ENCODE assay signal across 15 mouse cellular contexts in genomic region chr1:42877264-42877663, GRCm38 (mm10). TPM values are rescaled to one million over a fixed set of nuclear protein-coding genes. Genes with fewer than 3 reads are reported as not detected.
DNase-seq lines count a peak whose midpoint lies in the region; ATAC-seq and TF ChIP-seq lines count a peak whose summit lies in the region.
"Had no signal": no experiment of that assay in that cellular context is flagged by ENCODE, and none has a peak within 500 bp of the region (broad histone marks: within the 10 kb centered on the region; RNA-seq: fewer than 3 reads in every experiment).

No protein-coding gene starts in this region.

- no peak for DNase-seq in frontal cortex, postnatal 25 days (ENCODE audit: low spot score in 2 of 2)
- peak; percentile 72 for DNase-seq in forebrain, embryonic 14.5 days (ENCODE audit: low spot score)
- peak; percentile 72 for DNase-seq in hindbrain, postnatal 0 days (ENCODE audit: low spot score)
- DNase-seq in neural tube, embryonic 11.5 days (ENCODE audit: low spot score), result peak; percentile 71
- no peak for DNase-seq in left cerebral cortex, adult 18-20 months (ENCODE audit: low spot score in 2 of 2)
- DNase-seq: cerebellum, adult 2 months; heart, adult 18-20 months; heart, postnatal 36 days; kidney, adult 8-10 months; left cerebral cortex, postnatal 4 days had no signal

- H3K36me3 ChIP-seq in forebrain, embryonic 14.5 days (ENCODE audit: control insufficient read depth, insufficient read depth, low read length), result no peaks in the 10 kb centered on the region
- H3K36me3 ChIP-seq in hindbrain, postnatal 0 days (ENCODE audit: insufficient read depth, low read length), result 0 out of 2 replicates have a peak, but pooled peaks cover 3% of the 10 kb centered on the region
- no peaks in the 10 kb centered on the region for H3K36me3 ChIP-seq in neural tube, embryonic 11.5 days (ENCODE audit: control insufficient read depth, insufficient read depth, low read length)
- H3K36me3 ChIP-seq in heart, embryonic 11.5 days (ENCODE audit: control insufficient read depth, insufficient read depth, low read length), result no peaks in the 10 kb centered on the region
- H3K36me3 ChIP-seq: liver, embryonic 15.5 days had no signal

- H3K4me3 ChIP-seq in forebrain, embryonic 14.5 days (ENCODE audit: low read depth, low read length), result no peak overlapping the region
- H3K4me3 ChIP-seq in hindbrain, postnatal 0 days (ENCODE audit: low read length), result 0 out of 2 replicates have a peak overlapping the region, but pooled peaks have one; percentile 2
- H3K4me3 ChIP-seq in neural tube, embryonic 11.5 days (ENCODE audit: low read depth, low read length), result no peak overlapping the region
- no peak overlapping the region for H3K4me3 ChIP-seq in heart, embryonic 11.5 days (ENCODE audit: low read depth, low read length)
- H3K4me3 ChIP-seq: liver, embryonic 15.5 days had no signal

- peak overlapping the region; percentile 30; the same call in 1 of the 2 replicates for H3K9ac ChIP-seq in forebrain, embryonic 14.5 days (ENCODE audit: low read length)
- no peak overlapping the region for H3K9ac ChIP-seq in hindbrain, postnatal 0 days (replicated peaks; ENCODE audit: low read length)
- no peak overlapping the region for H3K9ac ChIP-seq in neural tube, embryonic 11.5 days (ENCODE audit: low read length)
- H3K9ac ChIP-seq in heart, embryonic 11.5 days (ENCODE audit: low read depth, low read length), result no peak overlapping the region
- H3K9ac ChIP-seq: liver, embryonic 15.5 days had no signal

- 49% methylated on average over 10 of the region's 10 CpGs for WGBS in forebrain, embryonic 14.5 days
- 26% methylated on average over 10 of the region's 10 CpGs for WGBS in hindbrain, postnatal 0 days
- WGBS in neural tube, embryonic 11.5 days, result 38% methylated on average over 10 of the region's 10 CpGs
- 81% methylated on average over 10 of the region's 10 CpGs for WGBS in heart, embryonic 11.5 days (ENCODE audit: insufficient replicate concordance)

- H3K27me3 ChIP-seq in forebrain, embryonic 14.5 days (replicated peaks; ENCODE audit: control insufficient read depth, insufficient read depth, low read length), result no peaks in the 10 kb centered on the region
- H3K27me3 ChIP-seq in hindbrain, postnatal 0 days (ENCODE audit: insufficient read depth, low read length), result no peaks in the 10 kb centered on the region
- no peaks in the 10 kb centered on the region for H3K27me3 ChIP-seq in neural tube, embryonic 11.5 days (ENCODE audit: control insufficient read depth, insufficient read depth, low read length)
- H3K27me3 ChIP-seq in heart, embryonic 11.5 days (ENCODE audit: control insufficient read depth, insufficient read depth, low read length), result no peaks in the 10 kb centered on the region
- H3K27me3 ChIP-seq: liver, embryonic 15.5 days had no signal

- peak; percentile 28; the same call in 1 of the 2 replicates for ATAC-seq in frontal cortex, adult (ENCODE audit: low TSS enrichment)
- peak; percentile 86 for ATAC-seq in forebrain, embryonic 14.5 days
- ATAC-seq in hindbrain, postnatal 0 days, result peak; percentile 93
- peak; percentile 92 for ATAC-seq in neural tube, embryonic 11.5 days (ENCODE audit: insufficient read depth, low FRiP score, low TSS enrichment)
- no peak for ATAC-seq in heart, embryonic 11.5 days (replicated peaks; ENCODE audit: insufficient number of reproducible peaks, low FRiP score, low TSS enrichment)
- ATAC-seq in cerebellum, adult (ENCODE audit: insufficient number of reproducible peaks, low FRiP score, low TSS enrichment), result no peak

- H3K27ac ChIP-seq in forebrain, embryonic 14.5 days (ENCODE audit: low read depth, low read length), result peak overlapping the region; percentile 23; the same call in 1 of the 2 replicates
- H3K27ac ChIP-seq in hindbrain, postnatal 0 days, result peak overlapping the region; percentile 18; the same call in 1 of the 2 replicates
- peak overlapping the region; percentile 64 for H3K27ac ChIP-seq in neural tube, embryonic 11.5 days (ENCODE audit: low read depth, low read length)
- no peak overlapping the region for H3K27ac ChIP-seq in heart, embryonic 11.5 days (ENCODE audit: low read depth, low read length)
- H3K27ac ChIP-seq: liver, embryonic 15.5 days; macrophage had no signal

- H3K4me2 ChIP-seq in forebrain, embryonic 14.5 days (ENCODE audit: low read length), result peak overlapping the region; percentile 25
- peak overlapping the region; percentile 38 for H3K4me2 ChIP-seq in hindbrain, postnatal 0 days (ENCODE audit: low read depth, low read length)
- H3K4me2 ChIP-seq in neural tube, embryonic 11.5 days (ENCODE audit: low read depth), result 0 out of 2 replicates have a peak overlapping the region, but pooled peaks have one; percentile 13
- H3K4me2 ChIP-seq in heart, embryonic 11.5 days, result no peak overlapping the region
- H3K4me2 ChIP-seq: liver, embryonic 15.5 days had no signal

- no peak for TF ChIP-seq CTCF in hindbrain, postnatal 0 days (IDR thresholded peaks at IDR 0.05; ENCODE audit: low read depth)

- peaks cover 5% of the 10 kb centered on the region; the same call in 1 of the 2 replicates for H3K4me1 ChIP-seq in forebrain, embryonic 14.5 days (ENCODE audit: control insufficient read depth, insufficient read depth, low read length)
- no peaks in the 10 kb centered on the region for H3K4me1 ChIP-seq in hindbrain, postnatal 0 days (ENCODE audit: insufficient read depth, low read length)
- H3K4me1 ChIP-seq in neural tube, embryonic 11.5 days (ENCODE audit: control insufficient read depth, insufficient read depth, low read length), result 0 out of 2 replicates have a peak, but pooled peaks cover 5% of the 10 kb centered on the region
- H3K4me1 ChIP-seq in heart, embryonic 11.5 days (ENCODE audit: control insufficient read depth, insufficient read depth, low read length), result no peaks in the 10 kb centered on the region; the same call in 1 of the 2 replicates
- H3K4me1 ChIP-seq: liver, embryonic 15.5 days had no signal

- H3K9me3 ChIP-seq in forebrain, embryonic 14.5 days (replicated peaks; ENCODE audit: control insufficient read depth, low read length), result no peaks in the 10 kb centered on the region
- no peaks in the 10 kb centered on the region for H3K9me3 ChIP-seq in hindbrain, postnatal 0 days (ENCODE audit: low read length)
- H3K9me3 ChIP-seq in neural tube, embryonic 11.5 days (ENCODE audit: control insufficient read depth, low read length), result no peaks in the 10 kb centered on the region
- no peaks in the 10 kb centered on the region for H3K9me3 ChIP-seq in heart, embryonic 11.5 days (replicated peaks; ENCODE audit: control insufficient read depth, low read length)
- H3K9me3 ChIP-seq: liver, embryonic 15.5 days had no signal

RNA-seq across cellular contexts. Expression of gene Mrps9, which starts 26.2 kb away (rescaled TPM):
- polyA plus RNA-seq in forebrain, embryonic 14.5 days (2014; fragmentation: Nextera tagmentation; extraction: Ambion mirVana), result 45.4 and 48.0 TPM in 2 replicates
- 21.2 and 27.8 TPM in 2 replicates for total RNA-seq in hindbrain, postnatal 0 days (2014; rRNA removed)
- 33.6 and 36.9 TPM in 2 replicates for polyA plus RNA-seq in hindbrain, postnatal 0 days (2015; fragmentation: Nextera tagmentation; extraction: Ambion mirVana)
- polyA plus RNA-seq in neural tube, embryonic 11.5 days (2014; fragmentation: Nextera tagmentation; extraction: Ambion mirVana), result 54.9 and 58.4 TPM in 2 replicates
- 10 to 100 TPM; 40.4 to 41.4 TPM for total RNA-seq in left cerebral cortex, adult 18-20 months (2021)
- 65.3 and 69.0 TPM in 2 replicates for polyA plus RNA-seq in heart, embryonic 11.5 days (2014; fragmentation: Nextera tagmentation; extraction: Ambion mirVana)

Comparison
In these comparisons a context has a peak if more than half of its experiments do, and no peak if none do; other contexts are left out.
1. ATAC-seq: peak in frontal cortex, adult (single experiment), forebrain, embryonic 14.5 days (single experiment), hindbrain, postnatal 0 days (single experiment) and neural tube, embryonic 11.5 days (single experiment); none in heart, embryonic 11.5 days (single experiment) and cerebellum, adult (single experiment).
2. DNase-seq: peak in forebrain, embryonic 14.5 days (single experiment), hindbrain, postnatal 0 days (single experiment) and neural tube, embryonic 11.5 days (single experiment); none in frontal cortex, postnatal 25 days (0 of 2) and left cerebral cortex, adult 18-20 months (0 of 2).